Mouse (Mus musculus): ENCODE results near the gene Anapc7.
A peak's percentile ranks its signal among the peaks of the same experiment; 100 is the strongest.

DNA sequence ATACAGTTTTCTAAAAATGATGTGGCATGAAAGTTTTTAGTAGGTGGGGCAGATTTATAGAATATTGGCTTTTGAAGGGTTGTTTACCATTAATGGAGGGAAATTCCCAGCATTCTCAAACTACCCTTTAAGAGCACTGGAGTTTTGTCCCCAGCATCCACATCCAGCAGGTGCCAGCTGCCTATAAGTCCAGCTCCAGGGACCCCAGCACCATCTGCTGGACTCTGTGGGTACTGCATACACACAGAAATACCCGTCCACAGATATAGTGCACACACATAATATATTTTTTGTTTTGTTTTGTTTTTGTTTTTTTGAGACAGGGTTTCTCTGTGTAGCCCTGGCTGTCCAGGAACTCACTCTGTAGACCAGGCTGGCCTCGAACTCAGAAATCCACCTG is 27.6 kb upstream of the Anapc7 start:
- TF ChIP-seq CTCF (conservative IDR thresholded peaks at IDR 0.05; ENCODE audit: low read length) (peak; percentile 94), POU5F1 (IDR thresholded peaks at IDR 0.05; ENCODE audit: borderline replicate concordance, low read length) (no peak), NANOG (IDR thresholded peaks at IDR 0.05; ENCODE audit: borderline replicate concordance, low read length) (no peak)
